Mouse (Mus musculus): ENCODE data around the gene Erich6. TPM values are rescaled to one million over a fixed set of nuclear protein-coding genes. Genes with fewer than 3 reads are reported as not detected.

Erich6 gene
- total RNA-seq (2021): not detected in 2 replicates
- long read RNA-seq, experiment 1: 0 reads
- long read RNA-seq, experiment 2: 0 reads

GRCm38 (mm10) chr3:58636406-58637295 lies at the start of gene Erich6:
Gene Erich6 (minus strand): TSS chr3:58637207.
- peak; percentile 56 for DNase-seq

GRCm38 (mm10) chr3:58686206-58686921 lies 49.4 kb upstream of the Erich6 start:
- no peak for DNase-seq

- DNase-seq: no peak
Observed at GRCm38 (mm10) chr3:58685396-58685795, 48.4 kb upstream of the Erich6 start.

- peak; percentile 62 for DNase-seq
Observed at GRCm38 (mm10) chr3:58683346-58683745, 46.3 kb upstream of the Erich6 start.

- DNase-seq: peak; percentile 54
Observed at GRCm38 (mm10) chr3:58682336-58682735, 45.3 kb upstream of the Erich6 start.

GRCm38 (mm10) chr3:58681831-58682230 lies 44.8 kb upstream of the Erich6 start:
- DNase-seq: peak; percentile 27

- no peak for DNase-seq
Observed at GRCm38 (mm10) chr3:58680943-58681637, 44.1 kb upstream of the Erich6 start.

- DNase-seq: no peak
Observed at GRCm38 (mm10) chr3:58679996-58680395, 43.0 kb upstream of the Erich6 start.

- no peak for DNase-seq
Observed at GRCm38 (mm10) chr3:58678905-58679304, 41.9 kb upstream of the Erich6 start.

GRCm38 (mm10) chr3:58678384-58678783 lies 41.4 kb upstream of the Erich6 start:
- no peak for DNase-seq

- no peak for DNase-seq
Observed at GRCm38 (mm10) chr3:58677615-58678014, 40.6 kb upstream of the Erich6 start.

- no peak for DNase-seq
Observed at GRCm38 (mm10) chr3:58673295-58673694, 36.3 kb upstream of the Erich6 start.

- no peak for DNase-seq
Observed at GRCm38 (mm10) chr3:58672481-58673183, 35.6 kb upstream of the Erich6 start.

GRCm38 (mm10) chr3:58671616-58672250 lies 34.7 kb upstream of the Erich6 start:
- DNase-seq: no peak

GRCm38 (mm10) chr3:58663970-58664369 lies 27.0 kb upstream of the Erich6 start:
- DNase-seq: peak; percentile 29

GRCm38 (mm10) chr3:58660636-58661035 lies 23.6 kb upstream of the Erich6 start:
- no peak for DNase-seq

GRCm38 (mm10) chr3:58657356-58657755 lies 20.3 kb upstream of the Erich6 start:
- DNase-seq: peak; percentile 80

- DNase-seq: peak; percentile 78
Observed at GRCm38 (mm10) chr3:58655362-58656130, 18.5 kb upstream of the Erich6 start.

- peak; percentile 75 for DNase-seq
Observed at GRCm38 (mm10) chr3:58653907-58654306, 16.9 kb upstream of the Erich6 start.

GRCm38 (mm10) chr3:58650328-58650727 lies 13.3 kb upstream of the Erich6 start:
- DNase-seq: no peak

- DNase-seq: no peak
Observed at GRCm38 (mm10) chr3:58647179-58647578, 10.2 kb upstream of the Erich6 start.

Data from adrenal gland, postnatal 14 days (tissue).